Mouse (Mus musculus): ENCODE measurements at regions not wholly inside any gene's neighbourhood (a gene's known extent, or its start where the extent isn't known, plus 50 kb on each side); places are given as distances from the start of the nearest gene placed in this dataset.

GRCm38 (mm10) chr3:131056893-131057660, 53.2 kb upstream of the Lef1 start:
- no peak for DNase-seq

DNA sequence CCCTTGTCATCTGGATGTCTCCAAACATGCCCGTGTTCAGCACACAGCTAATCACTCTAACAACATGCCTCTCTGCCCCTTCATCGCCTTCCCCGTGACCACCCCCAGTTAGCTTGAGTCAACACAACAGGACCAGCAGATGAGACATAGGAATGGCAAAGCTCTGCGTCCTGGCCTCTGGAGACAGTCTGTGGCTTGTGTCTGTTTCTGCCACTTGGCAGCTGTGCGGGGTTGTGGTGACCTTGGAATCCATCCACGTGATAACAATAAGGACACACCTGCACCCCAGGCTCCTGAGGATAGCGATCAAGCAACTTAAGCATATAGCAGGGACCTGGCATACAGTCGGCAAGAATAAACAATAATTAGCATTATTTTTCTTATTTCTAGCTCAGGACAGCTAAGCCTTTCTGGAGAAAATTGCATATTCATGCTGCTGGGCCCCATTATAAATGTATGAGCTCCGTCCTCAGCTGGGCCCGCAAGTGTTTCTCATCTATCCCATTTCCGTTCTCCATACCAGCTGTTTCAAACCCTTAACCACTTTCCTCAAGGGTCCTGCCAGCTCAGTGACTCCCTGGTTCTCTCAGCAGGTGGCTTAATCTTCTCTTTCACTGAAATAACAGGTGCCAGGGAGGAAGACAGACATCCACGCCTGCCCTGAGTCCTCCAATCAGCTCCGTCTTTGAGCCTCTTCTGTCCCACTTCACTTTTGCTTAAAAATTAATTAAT, 55.9 kb upstream of the Lef1 start:
- DNase-seq: no peak

DNA sequence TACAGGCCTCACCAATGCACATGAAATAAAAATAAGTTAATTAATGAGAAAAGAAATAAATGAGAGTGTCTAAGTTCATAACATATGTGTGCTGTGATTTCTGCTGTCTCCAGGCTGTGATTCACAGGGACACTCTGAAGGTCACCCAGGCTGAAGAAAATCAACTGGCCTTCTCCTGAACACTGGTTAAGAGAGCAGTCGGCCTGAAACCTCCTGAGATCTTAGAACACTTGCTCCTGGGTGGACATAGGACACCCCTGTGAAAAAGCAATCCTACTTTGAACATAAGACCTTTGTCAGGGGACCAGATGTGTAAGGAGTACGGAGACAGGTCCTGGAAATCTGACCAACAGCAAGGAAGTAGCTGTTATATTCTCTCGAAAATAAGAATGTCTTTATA, 62.6 kb upstream of the Lef1 start:
- DNase-seq: no peak

- DNase-seq: peak; percentile 50
Observed at GRCm38 (mm10) chr3:131046412-131046811, 63.9 kb upstream of the Lef1 start.

- no peak for DNase-seq
Observed at GRCm38 (mm10) chr3:131040214-131040825, 70.0 kb upstream of the Lef1 start.

GRCm38 (mm10) chr3:131037095-131037494, 73.2 kb upstream of the Lef1 start:
- no peak for DNase-seq

DNA sequence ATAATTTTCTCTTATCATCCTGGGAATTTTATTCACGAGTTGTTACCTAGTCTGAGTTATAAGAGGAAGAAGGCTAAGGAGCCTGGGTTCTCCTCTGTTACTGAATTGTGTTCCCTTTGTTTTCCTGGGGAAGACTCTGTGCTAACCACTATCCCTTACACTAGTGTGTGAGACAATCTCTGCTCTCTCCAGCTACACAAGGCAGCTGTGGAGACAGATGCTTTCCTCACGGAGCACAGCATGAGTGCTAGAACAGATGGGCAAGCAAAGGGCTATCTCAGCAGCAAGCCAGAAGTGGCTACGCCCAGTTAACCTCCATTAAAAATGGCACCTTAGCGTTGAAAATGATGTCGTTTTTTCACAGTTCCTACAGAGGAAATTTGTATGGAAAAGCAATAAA, 75.5 kb upstream of the Lef1 start:
- no peak for DNase-seq

GRCm38 (mm10) chr3:131026336-131026735, 83.9 kb upstream of the Lef1 start:
- no peak for DNase-seq

- peak; percentile 46 for DNase-seq
Observed at GRCm38 (mm10) chr3:131019163-131019956, 90.9 kb upstream of the Lef1 start.

GRCm38 (mm10) chr3:131017899-131018298, 92.4 kb upstream of the Lef1 start:
- DNase-seq: no peak

DNA sequence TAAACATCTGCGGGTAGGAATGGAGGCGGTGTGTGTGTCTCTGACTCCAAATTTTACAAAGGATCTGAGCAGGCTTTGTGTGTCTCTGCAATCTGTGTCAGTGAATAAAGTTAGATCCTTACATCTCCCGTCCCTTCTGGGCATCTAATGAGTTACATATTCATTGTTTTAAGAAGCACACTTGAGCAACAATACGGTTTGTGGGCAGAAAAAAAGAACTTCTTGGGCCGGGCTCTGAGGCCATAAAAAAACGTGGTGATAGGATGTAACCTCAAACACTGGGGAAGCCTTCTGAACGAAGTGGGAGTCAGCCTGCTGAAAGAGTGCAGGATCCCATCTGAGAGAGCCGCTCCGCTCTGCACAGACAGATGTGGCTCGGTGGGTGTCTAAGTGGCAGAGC, 94.2 kb upstream of the Lef1 start:
- no peak for DNase-seq

GRCm38 (mm10) chr3:131014092-131014716, 96.1 kb upstream of the Lef1 start:
- no peak for DNase-seq

DNA sequence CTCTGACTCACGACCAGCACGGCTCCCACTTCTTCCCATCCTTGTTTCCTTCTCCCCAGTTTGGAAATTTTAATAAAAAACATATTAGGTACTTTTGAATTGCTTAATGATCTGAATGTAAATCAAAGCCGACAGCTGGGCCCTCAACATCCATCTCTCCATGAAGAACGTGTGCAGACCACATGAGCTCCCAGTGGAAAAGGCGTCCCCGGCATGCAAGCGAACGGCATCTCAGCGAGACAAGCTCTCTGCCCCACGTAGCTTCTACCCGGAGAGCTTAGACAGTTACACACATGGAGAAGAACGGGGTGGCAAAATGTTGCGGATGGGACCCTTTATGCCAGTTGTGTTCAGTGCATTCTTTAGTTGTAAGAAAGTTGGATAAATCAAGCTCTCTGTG, 109.6 kb upstream of the Lef1 start:
- DNase-seq: no peak

- DNase-seq: no peak
Observed at GRCm38 (mm10) chr3:131000252-131000651, 110.0 kb upstream of the Lef1 start.

DNA sequence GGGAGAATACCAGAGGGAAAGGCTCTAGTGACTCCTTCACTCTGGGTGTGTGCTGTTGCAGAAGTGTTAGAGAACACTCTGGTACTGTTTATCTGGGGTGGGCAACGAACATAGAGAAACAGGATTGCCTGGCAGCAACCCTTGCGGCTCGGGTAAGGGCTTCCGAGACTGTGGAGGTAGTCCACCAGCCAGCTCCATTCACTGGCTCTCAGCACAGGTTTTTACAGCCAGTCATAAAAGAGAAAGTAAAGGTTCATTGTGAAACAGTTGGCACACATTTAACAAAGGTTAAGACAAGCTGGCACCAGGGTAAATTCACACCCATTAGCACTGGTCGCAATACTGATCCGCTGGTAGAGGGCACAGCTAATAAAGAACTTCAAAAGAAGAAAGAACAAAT, 110.5 kb upstream of the Lef1 start:
- DNase-seq: no peak

DNA sequence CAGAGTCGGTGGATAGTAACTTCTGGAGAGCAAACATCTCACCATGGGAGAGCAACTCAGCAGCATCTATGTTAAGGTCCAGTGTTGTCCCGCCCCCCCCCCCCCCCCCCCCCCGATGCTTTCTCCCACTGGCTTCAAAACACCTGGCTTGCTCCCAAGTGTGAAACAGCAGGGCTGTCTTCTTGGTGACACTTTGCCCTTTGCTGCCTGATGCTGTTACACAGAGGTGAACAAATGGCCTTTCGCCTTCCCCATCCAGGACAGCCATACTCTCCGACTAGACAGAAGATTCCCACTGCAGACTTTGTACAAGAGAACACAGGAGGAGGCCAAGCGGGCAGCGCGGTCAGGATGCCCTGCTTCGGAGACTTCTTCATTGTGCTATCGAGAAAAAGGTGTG, 111.8 kb upstream of the Lef1 start:
- no peak for DNase-seq

GRCm38 (mm10) chr3:130996786-130997185, 113.5 kb upstream of the Lef1 start:
- DNase-seq: no peak

DNA sequence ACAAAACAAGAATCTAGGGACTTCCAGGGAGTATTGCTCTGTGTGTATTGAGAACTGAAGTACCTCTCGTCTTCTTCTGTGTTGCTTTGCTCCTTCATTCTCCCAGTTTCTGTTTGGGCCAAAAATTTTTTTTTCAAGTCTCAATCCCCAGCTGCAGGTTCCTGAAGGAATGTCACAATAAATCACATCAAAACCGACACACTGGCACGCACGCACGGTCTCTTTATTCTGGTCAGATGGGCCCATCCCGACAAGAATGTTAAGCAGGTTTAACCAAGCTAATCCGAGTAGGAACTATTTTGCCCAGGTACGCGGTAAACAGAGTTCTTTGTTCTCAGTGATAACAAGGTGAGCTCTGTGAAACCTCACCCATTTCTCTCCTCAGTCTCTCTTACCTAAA, 118.3 kb upstream of the Lef1 start:
- DNase-seq: no peak

GRCm38 (mm10) chr3:130986708-130987107, 123.6 kb upstream of the Lef1 start:
- no peak for DNase-seq

DNA sequence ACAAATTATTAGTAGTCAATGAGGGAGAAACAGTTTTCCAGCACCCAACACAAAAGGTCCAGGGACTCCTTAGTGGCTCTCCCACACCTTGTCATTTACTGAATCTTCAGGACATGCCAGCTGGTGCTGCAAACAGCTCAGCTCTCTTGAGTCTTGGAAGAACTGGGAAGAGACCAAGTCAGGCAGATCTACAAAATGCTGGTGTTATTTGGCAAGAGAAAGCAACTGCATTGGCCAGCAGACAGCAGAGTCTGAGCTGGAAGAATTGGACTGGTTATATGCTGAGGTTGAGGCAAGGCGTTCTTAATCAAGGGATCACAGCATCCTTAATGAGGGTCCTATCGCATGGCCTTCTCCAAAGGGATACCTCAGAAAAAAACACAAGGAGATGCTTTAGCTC, 124.2 kb upstream of the Lef1 start:
- DNase-seq: no peak

GRCm38 (mm10) chr3:130981566-130981965, 128.7 kb upstream of the Lef1 start:
- DNase-seq: no peak

DNA sequence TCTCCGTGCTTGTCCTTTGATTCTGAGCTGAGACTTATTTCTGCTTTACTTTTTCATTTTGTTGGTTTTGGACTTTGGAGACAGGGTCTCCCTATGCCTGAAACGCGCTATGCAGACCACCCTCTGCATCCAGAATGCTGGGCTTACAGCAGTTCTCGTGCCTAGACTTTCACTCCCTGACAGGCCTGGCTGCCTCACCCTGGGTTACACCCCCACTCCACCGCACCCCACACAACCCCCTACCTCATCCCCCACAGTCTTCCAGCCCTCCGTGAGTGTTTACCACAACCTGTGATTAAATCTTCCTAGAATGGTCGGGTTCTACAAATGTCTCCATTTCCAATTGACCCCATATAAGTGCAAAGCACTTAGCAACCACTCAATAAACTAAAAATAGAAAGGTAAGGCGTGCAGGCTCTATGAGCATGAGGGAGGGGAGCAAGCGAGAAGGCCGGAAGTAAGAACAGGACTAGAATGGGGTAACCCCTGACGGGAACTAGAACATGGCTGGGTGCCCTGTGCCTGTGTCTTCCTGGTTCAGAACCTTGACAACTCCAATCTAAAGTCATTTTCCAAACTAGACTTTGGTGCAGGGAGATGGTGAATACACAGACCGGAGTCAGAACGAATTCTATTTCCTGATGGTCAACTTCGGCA, 131.2 kb upstream of the Lef1 start:
- no peak for DNase-seq
